Mouse (Mus musculus): Measurements from ENCODE around the gene Ust.

Gene Ust

DNA sequence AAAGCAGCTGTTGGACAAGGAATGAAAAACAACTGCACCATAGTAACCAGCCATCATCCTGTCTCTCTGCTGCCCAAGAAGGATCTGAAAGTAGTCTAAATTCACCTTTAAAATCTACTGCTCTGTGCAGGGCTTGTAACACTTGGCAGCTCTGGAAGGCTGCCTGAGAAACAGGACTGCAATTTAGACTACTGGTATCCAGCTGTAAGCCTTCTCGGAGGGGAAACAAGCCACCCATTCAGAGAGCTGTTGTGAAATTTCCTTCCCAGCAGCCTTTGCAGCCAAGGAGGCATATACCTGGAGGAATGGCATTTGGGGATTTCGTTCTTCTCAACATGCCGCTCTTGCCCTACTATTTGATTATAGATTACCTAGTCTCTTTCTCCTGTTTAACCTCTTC lies 345.6 kb downstream of the Ust start:
- DNase-seq, result no peak

DNA sequence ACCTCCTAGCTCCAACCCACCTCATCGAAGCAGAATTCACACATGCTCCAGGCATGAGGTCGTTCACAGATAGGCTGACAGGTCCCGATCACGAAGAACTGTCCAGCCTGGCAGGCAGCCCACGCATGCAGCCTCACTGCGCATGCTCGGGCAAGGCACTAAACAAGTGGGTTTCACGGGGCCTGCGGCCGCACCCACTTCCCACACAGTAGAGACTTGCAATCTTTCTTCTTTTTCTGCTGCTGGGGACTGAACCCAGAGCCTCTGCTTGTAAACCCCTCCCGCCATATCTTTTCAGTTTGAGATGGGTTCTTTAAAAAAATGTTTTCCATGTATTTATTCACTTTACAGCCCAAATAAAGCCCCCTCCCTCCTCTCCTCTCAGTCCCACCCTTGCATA lies 347.1 kb downstream of the Ust start:
- no peak for DNase-seq
